Mouse (Mus musculus) T-helper 17 cell (primary cell): ENCODE measurements around the gene Arhgap31.

Source experiments
- in situ Hi-C, 2 experiments: fragments of 300-600 bp; cut with MboI, MseI; formaldehyde crosslinking; loops; 1 replicate in 1 of 2; 2 replicates in 1 of 2; pipeline ENCODE4 v1.15.1; 2025; ENCODE audit warnings: high pct_unique_total_duplicates in 2 of 2

Gene Arhgap31

DNA sequence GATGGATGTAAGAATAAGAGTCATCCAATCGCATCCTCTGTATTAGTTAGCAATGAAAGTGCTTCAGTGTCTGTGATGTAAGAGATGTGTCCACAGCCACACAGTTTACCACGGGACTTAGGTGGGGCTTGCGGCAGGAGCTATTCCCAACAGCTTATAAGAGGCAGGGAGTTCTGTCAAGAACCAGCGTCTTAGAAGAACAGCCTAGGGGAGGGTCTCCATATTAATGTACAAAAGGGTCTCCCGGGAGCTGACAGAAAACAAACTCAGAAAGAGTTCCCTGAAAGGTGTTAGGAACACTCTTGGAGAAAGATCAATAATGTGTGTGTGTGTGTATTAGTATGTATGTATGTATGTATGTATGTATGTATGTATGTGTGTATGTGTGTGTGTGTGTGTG, 60.4 kb downstream of the Arhgap31 start:
- in situ Hi-C loops, result loop anchor here in 1 of 2 experiments (5.0 kb wide), 1 partner anchor 40 kb away; no protein-coding TSS in a partner anchor

DNA sequence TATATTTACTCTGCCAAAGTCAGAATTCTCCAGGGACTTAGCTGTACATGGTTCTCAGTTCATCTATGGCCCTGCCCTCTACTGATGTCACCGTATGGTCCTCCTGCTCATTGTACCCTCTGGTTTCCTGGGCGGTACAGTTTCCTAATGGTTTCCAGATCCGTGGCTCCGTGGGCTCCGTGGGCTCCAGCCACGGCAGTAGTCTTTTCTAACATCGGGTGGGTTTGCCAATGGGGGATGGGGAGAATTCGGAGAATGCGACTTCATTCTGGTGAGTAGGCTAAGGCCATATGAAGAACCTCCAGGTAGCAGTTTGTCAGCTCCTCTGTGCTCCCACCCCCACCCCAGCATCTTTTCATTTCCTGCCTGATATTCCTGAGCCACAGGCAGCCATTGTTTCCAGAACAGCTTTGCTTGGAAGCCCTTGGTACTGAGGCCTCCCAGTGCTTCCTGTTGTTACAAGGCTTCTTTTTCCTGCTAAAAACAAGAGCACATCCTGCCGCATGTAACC, 61.3 kb downstream of the Arhgap31 start:
- in situ Hi-C loops, result loop anchor here in 1 of 2 experiments (5.0 kb wide), 1 partner anchor 41 kb away; no protein-coding TSS in a partner anchor

DNA sequence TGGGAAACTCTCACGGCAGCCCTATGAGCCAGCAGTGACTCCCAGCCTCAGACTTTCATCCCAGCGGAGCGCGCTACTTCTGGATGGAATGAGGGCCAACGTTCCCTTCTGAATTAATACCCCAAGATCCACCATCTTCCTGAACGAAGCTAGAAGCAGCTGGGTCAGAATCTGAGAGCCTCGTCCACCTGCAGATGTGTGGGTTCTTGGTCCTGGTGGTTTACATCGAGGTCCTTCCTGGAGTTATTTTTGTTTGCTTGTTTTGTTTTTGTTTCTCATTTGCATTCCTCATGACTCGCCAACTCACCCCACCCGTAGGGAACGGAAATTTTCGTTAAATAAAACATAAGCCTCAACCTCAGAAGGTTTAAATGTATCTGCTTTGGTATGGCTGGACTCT, 61.8 kb downstream of the Arhgap31 start:
- in situ Hi-C loops, result loop anchor here in 1 of 2 experiments (5.0 kb wide), 1 partner anchor 41 kb away; no protein-coding TSS in a partner anchor

DNA sequence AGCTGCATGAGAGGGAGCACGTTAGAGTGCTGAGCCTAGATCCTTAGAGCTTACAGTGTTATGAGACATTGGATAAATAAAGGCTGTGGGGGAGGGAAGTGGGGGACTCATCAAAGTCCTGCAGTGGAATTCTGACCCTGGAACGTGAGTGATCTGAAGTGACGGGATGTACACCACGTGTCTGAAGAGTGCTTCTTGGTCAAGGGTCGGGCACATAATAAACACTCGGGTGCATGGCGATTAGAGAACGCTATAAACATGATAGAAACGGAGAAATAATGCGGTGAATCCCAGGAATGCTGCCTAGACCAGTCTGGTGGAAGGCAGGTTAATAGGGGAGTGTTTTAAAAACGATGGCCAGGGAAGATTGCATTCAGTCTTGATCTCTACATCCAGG, 63.6 kb downstream of the Arhgap31 start:
- in situ Hi-C loops, result no loop called here

DNA sequence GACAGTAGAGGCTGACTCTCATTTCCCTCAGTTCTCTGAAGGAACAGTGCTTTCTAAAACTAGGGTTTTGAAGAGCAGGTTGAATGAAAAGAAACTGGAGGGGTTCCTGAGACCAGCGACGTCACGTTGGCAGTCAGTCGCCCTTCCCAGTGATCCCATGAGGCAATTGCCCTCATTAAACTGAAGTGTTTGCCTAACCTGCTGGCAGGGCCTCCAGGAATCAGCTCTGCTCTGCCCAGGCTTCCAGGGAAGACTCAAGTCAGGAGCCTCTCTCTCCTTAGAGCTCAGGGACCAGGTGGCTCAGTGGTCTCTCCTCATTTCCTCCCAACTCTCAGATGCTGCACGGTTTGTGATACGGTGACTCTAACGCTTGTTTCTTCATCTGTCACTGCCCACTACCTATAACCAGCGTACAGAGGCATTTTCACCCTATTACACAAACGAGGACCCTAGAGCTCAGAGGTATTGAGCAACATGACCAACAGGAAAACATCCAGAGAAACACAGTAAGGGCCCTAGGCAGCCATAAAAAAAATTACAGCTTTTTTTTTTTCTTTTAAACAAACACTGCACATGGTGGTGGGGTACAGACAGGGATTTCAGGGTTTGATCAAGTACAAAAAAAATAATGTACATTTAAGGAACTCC, 64.2 kb downstream of the Arhgap31 start:
- in situ Hi-C loops, result no loop called here

DNA sequence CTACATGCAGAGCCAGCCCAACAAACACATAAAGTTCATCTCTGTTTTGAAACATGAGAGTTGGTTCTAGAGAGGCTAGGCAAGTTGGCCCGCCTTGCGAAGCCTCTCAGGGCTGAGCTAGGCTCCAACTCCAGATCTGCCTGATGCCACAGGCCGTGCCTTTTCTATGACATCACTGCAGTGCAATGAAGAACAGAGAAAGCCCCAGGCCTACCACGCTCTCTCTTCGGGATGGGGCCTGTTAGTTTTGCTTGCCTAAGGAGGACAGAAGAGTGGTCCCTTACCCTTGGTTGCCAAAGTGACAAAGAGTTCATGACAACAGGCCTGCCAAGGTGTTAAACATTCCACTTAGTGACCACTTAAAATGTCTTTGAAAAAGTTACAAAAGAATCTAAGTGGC, 64.9 kb downstream of the Arhgap31 start:
- in situ Hi-C loops, result no loop called here

DNA sequence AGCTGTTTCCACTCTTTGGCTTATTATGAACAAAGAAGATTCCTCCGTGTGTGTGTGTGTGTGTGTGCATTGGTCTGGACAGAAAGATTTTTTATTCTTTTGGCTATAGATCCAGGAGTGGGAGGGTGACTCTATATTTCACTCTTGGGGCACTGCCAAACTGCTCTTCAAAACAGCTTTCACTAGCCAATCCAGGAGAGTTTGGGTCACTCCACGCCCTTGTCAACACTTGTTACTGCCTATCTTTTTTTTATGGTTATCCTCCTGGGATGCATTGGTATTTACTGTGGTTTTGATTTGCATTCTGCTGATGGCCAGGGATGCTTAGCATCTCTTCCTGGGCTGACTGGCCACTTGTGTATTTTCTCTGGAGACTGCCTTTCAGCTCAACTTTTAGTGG, 68.6 kb downstream of the Arhgap31 start:
- in situ Hi-C loops, result loop anchor here in 1 of 2 experiments (5.0 kb wide), 1 partner anchor 63 kb away; no protein-coding TSS in a partner anchor

DNA sequence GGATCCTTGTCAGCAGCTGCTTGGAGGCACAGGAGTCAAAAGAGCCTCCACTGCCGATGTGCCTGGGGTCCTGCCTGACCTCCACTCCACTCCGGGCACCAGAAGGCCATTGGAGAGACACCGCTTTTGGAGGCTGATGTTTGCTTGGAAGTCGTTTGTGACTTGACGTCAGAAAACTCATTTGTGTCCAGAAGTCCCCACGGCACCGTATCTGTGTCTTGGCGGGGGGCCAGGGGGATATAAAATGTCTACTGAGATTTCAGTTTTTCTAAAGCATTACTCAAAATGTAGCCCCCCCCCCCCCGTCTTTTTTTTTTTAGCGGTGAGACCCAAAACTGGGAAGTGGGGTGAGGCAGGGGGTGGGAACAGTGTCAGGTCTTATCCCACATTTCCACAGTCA, 76.0 kb downstream of the Arhgap31 start:
- in situ Hi-C loops, result no loop called here

DNA sequence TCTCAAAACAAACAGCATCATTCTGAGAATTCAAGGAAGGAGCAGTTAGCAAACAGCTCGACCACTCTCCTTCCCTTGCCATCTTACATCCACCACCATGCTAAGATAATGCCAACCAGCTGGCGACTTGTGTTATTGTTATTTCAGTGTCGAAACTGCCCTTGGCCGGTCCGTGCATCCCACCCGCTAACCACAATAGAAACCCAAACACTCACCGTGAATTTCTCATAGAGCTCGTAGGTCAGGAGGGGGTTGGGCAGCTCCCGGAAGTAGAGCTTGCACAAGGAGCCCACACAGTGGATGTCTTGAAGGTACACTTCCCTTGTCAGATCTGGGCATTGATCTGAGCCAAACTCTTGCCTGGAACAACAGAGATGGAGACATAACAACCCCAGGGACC, 76.4 kb downstream of the Arhgap31 start:
- in situ Hi-C loops, result no loop called here

DNA sequence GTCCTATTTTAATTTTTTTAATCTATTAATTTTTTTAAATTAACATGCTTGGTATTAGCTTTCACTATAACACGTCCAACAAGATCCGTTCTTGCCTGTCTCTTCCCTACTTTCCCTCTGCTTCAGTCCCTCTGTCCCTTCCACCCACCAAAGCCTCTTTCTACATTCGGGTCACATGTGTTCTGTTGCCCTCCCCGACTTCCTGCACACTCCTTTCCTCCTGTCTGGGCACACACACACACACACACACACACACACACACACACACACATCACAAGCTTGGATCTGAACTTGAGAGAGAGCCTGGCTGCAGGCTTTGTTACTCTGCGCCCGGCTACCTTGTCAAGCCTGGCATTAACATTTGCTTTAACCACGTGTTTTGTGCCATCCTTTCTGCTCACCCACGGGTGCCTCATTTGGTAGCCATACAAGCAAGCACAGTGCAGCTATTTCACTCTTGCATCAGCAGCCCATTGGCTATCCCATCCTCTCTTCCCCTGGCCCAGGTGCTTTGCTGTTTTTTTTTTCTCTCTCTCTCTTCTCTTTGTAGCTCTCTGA, 77.2 kb downstream of the Arhgap31 start:
- in situ Hi-C loops, result no loop called here

DNA sequence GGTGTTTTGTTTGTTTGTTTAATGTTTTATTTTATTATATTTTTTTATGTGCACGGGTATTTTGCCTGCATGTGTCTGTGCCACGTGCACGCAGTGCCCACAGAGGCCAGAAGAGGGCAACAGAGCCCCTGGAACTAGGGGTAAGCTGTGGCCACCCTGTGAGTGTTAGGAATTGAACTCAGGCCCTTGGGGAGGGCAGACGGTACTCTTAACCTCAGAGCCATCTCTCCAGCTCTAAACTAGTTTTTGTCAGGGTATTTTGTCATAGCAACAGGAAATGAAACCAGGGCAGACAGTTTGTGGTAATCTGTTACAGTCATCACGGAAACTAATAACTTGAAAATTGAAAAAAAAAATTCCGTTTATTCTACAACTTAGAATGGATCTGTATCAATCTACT, 80.9 kb downstream of the Arhgap31 start:
- in situ Hi-C loops, result loop anchor here in 1 of 2 experiments (5.0 kb wide), 1 partner anchor 175 kb away; no protein-coding TSS in a partner anchor

DNA sequence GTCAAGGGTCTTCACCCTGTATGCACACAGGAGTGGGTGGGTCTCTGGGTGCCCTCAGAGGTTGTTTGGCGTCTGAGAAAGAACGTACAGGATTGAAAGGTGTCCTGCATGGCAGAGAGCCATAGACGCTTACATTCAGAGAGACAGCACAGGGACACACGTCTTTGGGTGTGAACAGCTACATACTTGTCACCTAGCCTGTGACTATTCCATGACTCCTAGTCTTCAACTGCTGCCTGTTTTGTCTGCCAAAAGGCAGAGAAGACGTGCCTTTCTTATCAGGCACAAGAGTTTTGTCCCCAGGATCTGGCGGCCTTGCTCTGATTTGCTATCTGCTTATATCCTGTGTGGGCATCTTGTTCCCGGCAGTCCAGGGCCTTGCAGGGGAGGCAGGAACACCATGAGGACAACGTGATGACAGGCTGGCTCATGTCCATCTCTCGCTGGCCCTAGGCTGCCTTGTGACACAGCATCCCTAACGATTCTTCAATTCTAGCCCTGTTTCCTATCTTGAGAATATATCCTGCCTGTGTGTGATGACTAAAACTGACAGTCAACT, 87.2 kb downstream of the Arhgap31 start:
- in situ Hi-C loops, result loop anchor here (5.0 to 10.0 kb wide), 2 partner anchors 99 to 101 kb away; no protein-coding TSS in a partner anchor

DNA sequence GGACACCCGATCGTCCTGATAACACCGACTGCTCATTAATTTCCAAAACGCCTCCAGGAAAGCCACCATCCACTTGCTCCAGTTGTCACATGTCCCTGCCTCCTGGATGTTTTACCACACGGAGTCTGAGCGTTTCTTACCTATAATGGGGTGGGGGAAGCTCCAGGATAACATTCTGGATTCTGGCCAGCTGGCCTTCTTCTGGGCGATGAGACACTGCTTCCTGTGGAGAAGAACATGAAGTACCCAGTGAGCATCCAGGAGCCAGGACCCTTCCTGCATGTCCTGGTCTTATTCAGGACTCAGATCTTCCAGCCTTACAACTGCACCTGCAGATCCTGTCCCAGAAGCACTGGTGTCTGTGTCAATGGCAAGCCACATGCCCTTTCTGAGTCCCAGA, 87.7 kb downstream of the Arhgap31 start:
- in situ Hi-C loops, result loop anchor here (5.0 to 10.0 kb wide), 2 partner anchors 99 to 102 kb away; no protein-coding TSS in a partner anchor

DNA sequence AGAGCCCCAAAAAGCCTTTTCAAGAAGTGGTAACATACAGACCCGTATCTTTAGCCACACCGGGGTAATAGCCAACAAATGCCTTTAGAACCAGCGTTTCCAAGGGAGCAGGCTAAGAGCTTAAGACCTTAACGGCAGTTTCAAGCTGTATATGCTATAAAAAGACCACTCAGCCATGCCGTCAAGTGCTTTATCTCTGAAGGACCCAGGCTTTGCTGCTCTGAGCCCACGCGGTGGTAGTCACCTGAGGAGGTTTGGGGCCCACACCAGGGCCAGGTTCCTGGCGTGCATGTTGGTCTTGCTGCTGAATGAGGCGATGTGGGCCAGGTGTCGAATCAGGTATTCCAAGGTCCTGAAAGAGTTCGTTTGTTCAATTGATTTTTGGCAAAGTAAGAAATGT, 88.8 kb downstream of the Arhgap31 start:
- in situ Hi-C loops, result loop anchor here (5.0 to 10.0 kb wide), 2 partner anchors 100 to 183 kb away; no protein-coding TSS in a partner anchor

DNA sequence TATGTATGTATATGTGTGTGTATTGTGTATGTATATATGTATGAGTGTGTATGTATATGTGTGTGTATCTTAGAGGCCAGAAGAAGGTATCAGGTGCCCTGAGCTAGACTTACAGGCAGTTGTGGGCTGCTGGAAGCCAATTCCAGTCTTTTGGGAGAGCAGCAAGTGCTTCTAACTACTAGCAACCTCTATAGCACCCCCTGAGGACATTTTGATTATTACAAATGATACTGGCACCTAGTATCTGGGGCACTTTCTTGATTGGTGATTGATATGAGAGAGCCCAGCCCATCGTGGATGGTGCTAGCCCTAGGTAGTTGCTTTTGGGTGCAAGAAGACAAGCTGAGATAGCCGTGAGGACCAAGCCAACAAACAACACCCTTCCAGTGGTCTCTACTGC, 90.8 kb downstream of the Arhgap31 start:
- in situ Hi-C loops, result loop anchor here (5.0 to 10.0 kb wide), 2 partner anchors 103 to 185 kb away; no protein-coding TSS in a partner anchor

DNA sequence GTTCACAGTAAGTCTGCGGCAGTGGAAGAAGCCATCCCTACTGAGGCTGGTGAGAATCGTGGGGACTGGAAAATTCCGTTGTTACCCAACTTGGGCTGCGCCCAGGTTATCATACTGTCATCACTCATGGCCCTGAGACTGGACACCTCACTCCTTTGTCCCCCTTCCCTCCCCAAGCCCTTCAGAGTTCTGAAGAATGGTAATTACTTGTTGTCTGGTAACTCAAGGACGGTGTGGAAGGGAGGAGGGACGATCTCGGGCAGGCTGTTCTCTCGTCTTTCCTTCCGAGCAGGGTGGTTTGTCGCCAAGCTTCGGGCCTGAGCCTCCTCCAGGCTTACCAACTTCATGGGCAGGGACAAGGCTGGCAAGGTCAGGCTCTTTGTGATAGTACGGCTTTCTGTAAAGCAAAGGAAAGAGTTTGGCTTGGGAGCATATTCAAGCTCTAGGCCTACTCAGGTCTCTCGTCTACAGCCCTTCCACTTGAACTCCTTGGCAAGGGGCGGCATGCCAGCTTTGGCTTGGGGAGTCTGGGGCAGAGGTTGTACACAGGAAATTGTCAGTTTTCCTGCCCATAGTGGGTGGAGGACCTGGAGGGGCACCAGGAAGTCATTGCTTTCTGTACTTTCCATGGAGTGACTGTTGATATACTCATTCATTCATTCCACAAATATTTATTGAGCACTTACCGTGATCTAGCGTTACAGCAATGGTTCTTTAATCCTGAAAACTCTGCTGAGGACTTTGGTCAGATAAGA, 92.2 kb downstream of the Arhgap31 start:
- in situ Hi-C loops, result loop anchor here (5.0 to 10.0 kb wide), 2 partner anchors 104 to 186 kb away; no protein-coding TSS in a partner anchor

DNA sequence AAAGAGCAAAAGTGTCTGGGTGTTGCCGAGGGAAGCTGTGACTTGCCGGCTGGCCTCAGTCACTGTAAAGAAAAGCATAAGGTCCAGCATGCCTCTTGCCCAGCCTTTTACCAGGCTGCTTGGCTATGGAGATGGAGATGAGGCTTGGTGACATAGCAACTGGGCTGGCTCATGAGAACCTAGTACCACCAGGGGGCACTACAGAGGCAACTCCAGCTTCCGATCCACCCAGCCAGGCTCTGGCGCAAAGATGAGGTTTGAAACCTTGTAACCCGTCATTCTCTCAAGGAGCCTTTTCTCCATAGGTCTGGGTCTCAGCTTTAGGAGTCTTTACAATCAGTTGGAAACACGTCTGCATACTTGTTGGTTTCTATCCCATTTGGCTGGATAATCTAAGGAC, 94.0 kb downstream of the Arhgap31 start:
- in situ Hi-C loops, result no loop called here

DNA sequence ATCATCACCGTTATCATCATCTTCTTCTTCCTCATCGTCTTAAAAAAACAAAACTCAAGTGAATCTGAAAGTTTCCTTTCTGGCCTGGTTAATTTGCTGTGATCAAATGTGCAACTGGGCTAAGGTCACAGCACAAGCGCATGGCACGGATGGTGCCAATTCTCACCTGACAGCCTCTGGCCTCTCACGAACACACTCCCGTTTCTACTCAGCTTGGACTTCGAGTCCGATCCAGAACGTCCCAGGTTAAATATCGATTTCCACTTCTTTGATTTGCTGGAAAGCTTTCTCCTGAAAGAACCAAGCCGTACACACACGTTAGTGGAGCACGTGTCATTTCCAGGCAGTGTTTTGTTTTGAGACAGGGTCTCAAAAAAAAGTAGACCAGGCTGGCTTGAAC, 95.1 kb downstream of the Arhgap31 start:
- in situ Hi-C loops, result no loop called here

DNA sequence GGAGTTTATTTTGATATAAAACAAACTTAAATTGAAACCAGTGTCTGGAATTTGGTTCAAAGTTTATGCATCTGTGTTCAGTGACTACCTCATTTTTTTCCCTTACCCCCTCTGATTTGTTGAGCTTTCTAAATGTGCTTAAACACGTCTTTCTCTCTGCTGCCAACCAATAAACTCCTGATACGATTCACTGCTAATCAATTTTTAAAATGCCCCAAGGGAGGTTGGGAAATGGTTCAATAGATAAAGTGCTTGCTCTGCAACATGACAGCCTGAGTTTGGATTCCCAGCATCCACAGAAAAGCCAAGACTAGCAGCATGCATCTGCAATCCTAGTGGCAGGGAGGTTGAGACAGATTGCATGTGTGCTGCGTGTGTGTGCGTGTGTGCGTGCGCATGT, 99.4 kb downstream of the Arhgap31 start:
- in situ Hi-C loops, result no loop called here

DNA sequence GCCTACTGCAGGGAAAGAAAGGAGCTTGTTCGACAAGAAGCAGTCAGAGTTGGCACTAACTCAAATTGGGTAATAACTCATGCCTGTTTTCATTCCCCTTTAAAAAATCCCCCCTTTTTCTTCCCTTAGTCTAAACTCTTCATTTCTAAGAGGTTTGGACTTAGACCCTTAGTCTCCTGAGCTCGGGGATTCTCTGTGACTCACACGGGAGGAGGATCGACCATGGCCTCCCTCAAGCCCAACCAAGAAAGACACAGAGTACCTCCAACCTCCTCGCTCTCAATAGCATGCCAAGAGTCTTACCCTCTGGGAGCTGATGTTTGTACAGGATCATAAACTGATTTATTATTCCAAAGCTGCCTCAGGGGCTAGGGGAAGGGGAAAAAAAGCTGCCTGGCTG, 100.4 kb downstream of the Arhgap31 start:
- in situ Hi-C loops, result no loop called here

DNA sequence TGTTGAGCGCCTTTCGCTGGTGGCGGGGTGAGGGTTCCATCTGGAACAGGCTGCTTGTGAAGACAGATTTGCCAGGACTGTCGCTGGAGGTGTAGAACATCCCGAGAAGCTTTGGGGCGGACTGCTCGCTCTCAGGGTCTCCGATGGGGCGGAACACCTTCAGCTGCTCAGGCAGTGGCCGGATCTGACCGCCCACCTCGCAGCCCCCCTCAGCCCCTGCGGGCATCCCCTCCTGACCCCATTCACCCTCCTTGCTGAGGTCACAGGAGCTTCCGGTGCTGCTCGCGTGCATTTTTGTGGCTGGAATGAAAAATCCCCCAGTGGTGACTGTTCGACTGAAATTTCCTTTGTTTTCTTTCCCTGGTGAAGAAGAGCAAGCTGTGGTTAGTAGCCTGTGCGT, 104.0 kb downstream of the Arhgap31 start:
- in situ Hi-C loops, result no loop called here

DNA sequence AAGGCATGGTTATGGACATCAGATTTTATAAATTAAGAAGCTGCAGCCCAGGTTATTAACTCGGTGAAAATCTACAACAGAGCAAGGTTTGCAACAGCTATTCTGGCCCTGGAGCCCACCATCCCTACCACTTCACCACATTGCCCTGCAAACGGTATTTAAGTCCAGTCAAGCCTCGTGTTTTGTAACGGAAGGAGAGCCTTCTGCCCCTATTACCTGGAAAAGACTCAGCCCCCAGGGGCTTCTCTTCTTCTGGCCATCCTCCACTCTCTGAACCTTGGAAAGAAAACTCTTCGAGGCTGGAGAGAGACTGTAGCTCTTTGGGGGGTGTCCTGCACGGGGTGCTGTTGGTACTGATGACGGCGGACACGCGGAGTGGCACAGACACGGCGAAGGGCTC, 104.4 kb downstream of the Arhgap31 start:
- in situ Hi-C loops, result no loop called here
